Mouse (Mus musculus): ENCODE measurements around the gene Rubcnl. TPM values are rescaled to one million over a fixed set of nuclear protein-coding genes. Genes with fewer than 3 reads are reported as not detected.

The Rubcnl gene
- polyA plus RNA-seq, 1 experiment from 2014 or later: 0.21 TPM

DNA sequence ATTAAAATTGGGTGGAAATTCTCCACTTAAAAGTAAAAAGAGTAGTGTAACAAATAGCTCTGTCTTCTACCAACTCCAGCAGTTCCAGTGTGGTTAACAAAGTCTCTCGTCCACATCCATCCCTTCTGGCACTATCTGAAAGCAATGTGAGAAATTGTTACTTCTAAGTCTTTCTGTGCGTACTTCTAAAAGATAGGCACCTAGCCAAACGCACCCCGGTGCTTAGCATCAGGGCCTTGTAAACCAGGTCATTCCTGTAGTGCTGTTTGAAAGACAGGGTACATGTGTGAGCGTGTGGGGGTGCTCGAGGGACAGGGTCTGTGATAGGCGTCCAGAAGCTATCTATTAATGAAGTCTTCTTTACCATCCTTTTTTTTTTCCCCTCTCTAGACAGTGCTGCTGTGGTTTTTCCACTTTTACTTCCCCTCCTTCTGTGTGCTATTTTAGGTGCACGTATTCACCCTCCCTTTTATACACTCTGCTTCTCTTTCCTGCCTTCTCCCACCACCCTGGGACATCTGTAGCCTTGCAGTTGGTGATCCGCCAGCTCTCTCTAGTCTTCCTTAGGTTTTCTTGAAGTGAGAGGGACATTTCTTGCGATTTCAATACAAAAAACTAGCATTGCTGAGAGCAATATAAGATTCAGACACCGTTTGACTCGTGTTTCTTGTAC, 4.9 kb downstream of the Rubcnl start:
- H3K27ac ChIP-seq (replicated peaks): no peak overlapping the region
- H3K4me1 ChIP-seq (replicated peaks): peaks cover 5% of the 10 kb centered on the region
- WGBS: 89% methylated on average over 12 of the region's 12 CpGs
- peaks cover 9% of the 10 kb centered on the region; the same call in 1 of the 2 replicates for H3K27me3 ChIP-seq
- ATAC-seq (ENCODE audit: low read depth): no peak
- H3K9ac ChIP-seq: no peak overlapping the region
- H3K4me2 ChIP-seq: no peak overlapping the region
- no peaks in the 10 kb centered on the region for H3K36me3 ChIP-seq
- H3K4me3 ChIP-seq: no peak overlapping the region
- no peaks in the 10 kb centered on the region for H3K9me3 ChIP-seq

DNA sequence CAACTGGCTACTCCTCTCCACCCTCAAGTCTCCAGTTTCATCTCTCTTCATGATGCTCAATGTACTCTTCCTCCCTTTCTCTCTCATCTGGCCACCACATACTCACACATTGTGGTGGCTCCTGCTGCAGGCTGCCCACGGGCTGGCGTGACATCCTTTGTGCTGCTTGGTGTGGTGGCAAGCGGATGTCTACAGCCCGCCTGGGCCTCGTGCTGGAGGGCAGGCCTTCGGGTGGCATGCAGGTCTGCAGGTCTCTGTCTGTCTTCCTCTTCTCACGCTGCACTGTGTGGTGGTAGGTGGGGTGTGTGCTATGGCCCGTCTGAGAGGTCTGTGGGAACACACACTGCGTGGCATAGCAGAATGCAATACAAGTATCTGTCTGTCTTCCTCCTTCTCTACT, 6.7 kb downstream of the Rubcnl start:
- H3K27me3 ChIP-seq: no peaks in the 10 kb centered on the region
- H3K36me3 ChIP-seq: no peaks in the 10 kb centered on the region
- H3K9ac ChIP-seq: no peak overlapping the region
- no peak overlapping the region for H3K27ac ChIP-seq (replicated peaks)
- ATAC-seq (ENCODE audit: low read depth): no peak
- WGBS: 88% methylated on average over 9 of the region's 9 CpGs
- H3K4me1 ChIP-seq (replicated peaks): no peaks in the 10 kb centered on the region
- H3K4me2 ChIP-seq: no peak overlapping the region
- no peak overlapping the region for H3K4me3 ChIP-seq
- no peaks in the 10 kb centered on the region for H3K9me3 ChIP-seq

GRCm38 (mm10) chr14:75024793-75025710, 9.2 kb downstream of the Rubcnl start:
- Histone ChIP-seq H3K27ac (replicated peaks) (no peak overlapping the region), H3K27me3 (no peaks in the 10 kb centered on the region), H3K4me3 (no peak overlapping the region), H3K36me3 (no peaks in the 10 kb centered on the region), H3K9ac (no peak overlapping the region), H3K9me3 (no peaks in the 10 kb centered on the region), H3K4me1 (replicated peaks) (no peaks in the 10 kb centered on the region), H3K4me2 (no peak overlapping the region)
- 86% methylated on average over 8 of the region's 8 CpGs for WGBS
- no peak for ATAC-seq (ENCODE audit: low read depth)

- no peak overlapping the region for H3K4me3 ChIP-seq
- 81% methylated on average over 7 of the region's 7 CpGs for whole genome bisulfite sequencing
- no peak overlapping the region for H3K9ac ChIP-seq
- ATAC-seq (ENCODE audit: low read depth): no peak
- no peaks in the 10 kb centered on the region for H3K27me3 ChIP-seq
- no peak overlapping the region for H3K4me2 ChIP-seq
- no peaks in the 10 kb centered on the region for H3K36me3 ChIP-seq
- no peaks in the 10 kb centered on the region for H3K9me3 ChIP-seq
- no peaks in the 10 kb centered on the region for H3K4me1 ChIP-seq (replicated peaks)
- H3K27ac ChIP-seq (replicated peaks): no peak overlapping the region
These were observed 14.9 kb downstream of the Rubcnl start for GRCm38 (mm10) chr14:75030764-75031163.

- no peak overlapping the region for H3K4me2 ChIP-seq
- H3K27ac ChIP-seq (replicated peaks): no peak overlapping the region
- H3K9ac ChIP-seq: no peak overlapping the region
- H3K27me3 ChIP-seq: no peaks in the 10 kb centered on the region
- H3K4me1 ChIP-seq (replicated peaks): no peaks in the 10 kb centered on the region
- no peaks in the 10 kb centered on the region for H3K36me3 ChIP-seq
- no peaks in the 10 kb centered on the region for H3K9me3 ChIP-seq
- no peak for ATAC-seq (ENCODE audit: low read depth)
- WGBS: 88% methylated on average over 9 of the region's 9 CpGs
- H3K4me3 ChIP-seq: no peak overlapping the region
These were observed 16.3 kb downstream of the Rubcnl start for GRCm38 (mm10) chr14:75031999-75032575.

DNA sequence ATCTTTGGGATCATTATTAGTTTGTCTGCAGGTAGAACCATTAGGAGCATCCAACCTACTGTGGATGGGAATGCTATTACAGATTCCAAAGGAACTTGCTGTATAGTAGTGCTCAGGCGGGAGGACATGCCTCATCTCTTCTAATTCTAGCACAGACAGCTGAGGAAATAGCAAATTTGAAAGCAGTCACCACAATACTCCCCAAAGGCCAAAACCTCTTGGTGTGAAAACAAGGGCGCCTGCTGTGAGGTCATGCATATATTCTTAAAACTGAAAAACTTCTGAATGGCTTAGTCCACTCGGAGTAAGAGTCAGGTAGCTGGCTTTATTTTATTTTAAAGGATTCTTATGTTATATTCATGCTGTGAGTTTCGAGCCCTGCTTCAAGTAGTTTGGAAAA, 16.9 kb downstream of the Rubcnl start:
- Histone ChIP-seq H3K4me2 (no peak overlapping the region), H3K4me1 (replicated peaks) (no peaks in the 10 kb centered on the region), H3K4me3 (no peak overlapping the region), H3K9me3 (no peaks in the 10 kb centered on the region), H3K27me3 (no peaks in the 10 kb centered on the region), H3K27ac (replicated peaks) (no peak overlapping the region), H3K9ac (no peak overlapping the region), H3K36me3 (no peaks in the 10 kb centered on the region)
- no peak for ATAC-seq (ENCODE audit: low read depth)
- WGBS: 76% methylated on average over 4 of the region's 4 CpGs

DNA sequence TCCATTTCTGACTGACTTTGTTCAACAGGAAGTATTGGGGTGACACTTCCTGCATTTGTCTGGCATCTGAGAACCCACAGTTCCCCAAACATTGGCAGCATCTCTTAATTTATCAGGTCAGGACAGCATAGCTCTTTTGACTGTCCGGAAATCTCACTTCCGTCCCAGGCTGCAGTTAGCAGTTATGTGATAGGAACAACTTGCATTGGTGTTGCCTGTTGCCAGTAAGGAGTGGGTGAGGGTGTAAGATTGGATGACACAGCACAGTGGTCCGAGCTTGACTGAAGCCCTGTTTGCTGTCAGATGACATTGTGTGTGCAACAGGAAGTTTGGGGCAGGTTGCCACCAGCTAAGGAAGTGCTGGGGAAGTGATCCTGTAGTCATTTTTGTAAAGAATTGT, 18.4 kb downstream of the Rubcnl start:
- Histone ChIP-seq H3K27me3 (no peaks in the 10 kb centered on the region), H3K4me3 (no peak overlapping the region), H3K9me3 (no peaks in the 10 kb centered on the region), H3K4me2 (no peak overlapping the region), H3K9ac (no peak overlapping the region), H3K36me3 (no peaks in the 10 kb centered on the region), H3K27ac (replicated peaks) (no peak overlapping the region), H3K4me1 (replicated peaks) (no peaks in the 10 kb centered on the region)
- no peak for ATAC-seq (ENCODE audit: low read depth)
- WGBS: 84% methylated on average over 3 of the region's 3 CpGs

GRCm38 (mm10) chr14:75035431-75035830, 19.6 kb downstream of the Rubcnl start:
- no peak overlapping the region for H3K27ac ChIP-seq (replicated peaks)
- no peak overlapping the region for H3K9ac ChIP-seq
- no peak overlapping the region for H3K4me2 ChIP-seq
- ATAC-seq (ENCODE audit: low read depth): no peak
- no peaks in the 10 kb centered on the region for H3K9me3 ChIP-seq
- no peaks in the 10 kb centered on the region for H3K4me1 ChIP-seq (replicated peaks)
- no peak overlapping the region for H3K4me3 ChIP-seq
- no peaks in the 10 kb centered on the region for H3K36me3 ChIP-seq
- no peaks in the 10 kb centered on the region for H3K27me3 ChIP-seq
- WGBS: 66% methylated on average over 11 of the region's 11 CpGs

- Histone ChIP-seq H3K36me3 (no peaks in the 10 kb centered on the region), H3K4me3 (no peak overlapping the region), H3K27ac (replicated peaks) (no peak overlapping the region), H3K9me3 (no peaks in the 10 kb centered on the region), H3K4me1 (replicated peaks) (no peaks in the 10 kb centered on the region), H3K9ac (no peak overlapping the region), H3K4me2 (no peak overlapping the region), H3K27me3 (no peaks in the 10 kb centered on the region)
- ATAC-seq (ENCODE audit: low read depth): no peak
- WGBS: 81% methylated on average over 7 of the region's 7 CpGs
These were observed 29.4 kb downstream of the Rubcnl start for GRCm38 (mm10) chr14:75045184-75045583.

DNA sequence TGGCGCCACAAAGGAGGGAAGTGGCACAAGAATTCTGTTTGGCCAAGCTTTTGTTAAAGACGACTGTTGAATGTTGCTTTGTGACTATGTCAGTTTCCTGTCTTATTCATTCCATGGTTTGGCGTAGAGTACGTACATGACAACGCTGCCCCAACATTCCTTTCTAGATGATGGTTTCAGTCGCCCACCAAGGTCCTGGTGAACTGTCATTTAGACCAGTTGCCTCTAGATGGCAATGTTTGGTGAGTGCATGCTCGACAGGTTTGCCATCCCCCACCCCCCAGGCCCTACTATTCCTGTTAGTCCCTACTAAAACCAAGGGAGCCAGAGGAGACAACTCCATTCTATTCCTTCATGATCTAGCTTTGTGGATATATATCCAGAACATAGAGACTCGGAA, 36.6 kb downstream of the Rubcnl start:
- ATAC-seq (ENCODE audit: low read depth): no peak
- Histone ChIP-seq H3K36me3 (no peaks in the 10 kb centered on the region), H3K4me2 (no peak overlapping the region), H3K4me1 (replicated peaks) (no peaks in the 10 kb centered on the region), H3K9ac (no peak overlapping the region), H3K9me3 (no peaks in the 10 kb centered on the region), H3K27me3 (no peaks in the 10 kb centered on the region), H3K27ac (replicated peaks) (no peak overlapping the region), H3K4me3 (no peak overlapping the region)
- WGBS: 68% methylated on average over 8 of the region's 8 CpGs

GRCm38 (mm10) chr14:75054455-75055343, 38.9 kb downstream of the Rubcnl start:
- H3K27me3 ChIP-seq: no peaks in the 10 kb centered on the region
- no peak overlapping the region for H3K4me3 ChIP-seq
- WGBS: 79% methylated on average over 14 of the region's 14 CpGs
- H3K36me3 ChIP-seq: no peaks in the 10 kb centered on the region
- H3K27ac ChIP-seq (replicated peaks): no peak overlapping the region
- H3K9ac ChIP-seq: no peak overlapping the region
- no peak for ATAC-seq (ENCODE audit: low read depth)
- H3K4me2 ChIP-seq: no peak overlapping the region
- H3K4me1 ChIP-seq (replicated peaks): no peaks in the 10 kb centered on the region
- H3K9me3 ChIP-seq: no peaks in the 10 kb centered on the region
